9 mouse cellular contexts compared by ENCODE assay signal in the genomic region with DNA sequence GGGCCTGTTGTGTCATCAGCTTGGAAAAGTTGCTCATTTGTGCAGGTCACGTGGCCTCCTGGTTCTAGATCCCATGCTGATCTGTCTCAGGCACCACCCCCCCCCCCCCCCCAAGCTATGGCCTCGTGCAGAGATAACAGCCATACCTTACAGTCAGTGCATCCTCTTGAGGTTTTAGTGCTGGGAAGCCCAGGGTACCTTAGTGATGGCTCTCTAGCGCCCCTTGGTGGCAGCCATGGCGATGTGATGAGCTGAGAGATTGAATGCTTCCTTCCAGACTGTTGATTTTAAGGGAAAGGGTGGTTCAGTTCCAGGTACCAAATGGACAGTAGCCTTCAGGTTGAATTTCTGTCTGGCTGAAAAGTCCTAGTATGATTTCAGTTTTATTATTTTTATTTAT. TPM values are rescaled to one million over a fixed set of nuclear protein-coding genes. Genes with fewer than 3 reads are reported as not detected.
A peak's percentile ranks its signal among the peaks of the same experiment; 100 is the strongest.
DNase-seq lines count a peak whose midpoint lies in the region; ATAC-seq and TF ChIP-seq lines count a peak whose summit lies in the region.
"Had no signal": no experiment of that assay in that cellular context is flagged by ENCODE, and none has a peak within 500 bp of the region (broad histone marks: within the 10 kb centered on the region; RNA-seq: fewer than 3 reads in every experiment).

No protein-coding gene starts in this region.

- H3K27me3 ChIP-seq in intestine, embryonic 14.5 days (replicated peaks; ENCODE audit: control insufficient read depth, insufficient read depth, low read length), result no peaks in the 10 kb centered on the region
- no peaks in the 10 kb centered on the region for H3K27me3 ChIP-seq in midbrain, embryonic 10.5 days (ENCODE audit: low read depth, poor library complexity, severe bottlenecking)
- H3K27me3 ChIP-seq in spleen, adult 2 months (ENCODE audit: control insufficient read depth, insufficient read depth, low read length), result no peaks in the 10 kb centered on the region
- H3K27me3 ChIP-seq: stomach, embryonic 15.5 days had no signal

- WGBS in intestine, embryonic 14.5 days, result 17% methylated on average over 4 of the region's 4 CpGs
- 5% methylated on average over 4 of the region's 4 CpGs for WGBS in midbrain, embryonic 10.5 days
- 18% methylated on average over 4 of the region's 4 CpGs for WGBS in spleen, adult 2 months

- H3K4me3 ChIP-seq in cortical plate, adult 2 months (ENCODE audit: insufficient read depth, low read length), result no peak overlapping the region
- no peak overlapping the region for H3K4me3 ChIP-seq in intestine, embryonic 14.5 days (ENCODE audit: low read depth, low read length)
- H3K4me3 ChIP-seq in midbrain, embryonic 10.5 days, result no peak overlapping the region
- H3K4me3 ChIP-seq in spleen, adult 2 months (ENCODE audit: extremely low read depth, insufficient read depth, insufficient read length), result no peak overlapping the region
- H3K4me3 ChIP-seq: stomach, embryonic 15.5 days had no signal

- intact Hi-C loops in left cerebral cortex, postnatal 25 days (cut with DNase I), result loop anchor here (2.0 to 5.0 kb wide), 2 partner anchors 65 to 230 kb away; no protein-coding TSS in a partner anchor

- TF ChIP-seq POLR2A in cortical plate, adult 2 months (IDR thresholded peaks at IDR 0.05; ENCODE audit: extremely low read depth, insufficient read depth, low read length), result no peak
- TF ChIP-seq POLR2A in spleen, adult 2 months (IDR thresholded peaks at IDR 0.05; ENCODE audit: low read depth, low read length), result no peak

- peak; percentile 83 for TF ChIP-seq CTCF in cortical plate, adult 2 months (IDR thresholded peaks at IDR 0.05; ENCODE audit: extremely low read depth, insufficient read depth, low read length)
- peak; percentile 43; the same call in 1 of the 2 replicates for TF ChIP-seq CTCF in spleen, adult 2 months (IDR thresholded peaks at IDR 0.05; ENCODE audit: extremely low read depth, insufficient read depth, insufficient read length, insufficient replicate concordance)

- no peak overlapping the region for H3K4me2 ChIP-seq in intestine, embryonic 14.5 days (ENCODE audit: low read length)
- H3K4me2 ChIP-seq: stomach, embryonic 15.5 days had no signal

- DNase-seq in urinary bladder, adult 18-20 months (ENCODE audit: low spot score in 2 of 2), result peak; percentile 32 to 56
- DNase-seq in urinary bladder, adult 2 months (ENCODE audit: low spot score), result no peak
- peak; percentile 86 for DNase-seq in gastrocnemius, postnatal 10 days
- peak; percentile 89 for DNase-seq in intestine, embryonic 14.5 days (ENCODE audit: low spot score)
- DNase-seq in left cerebral cortex, postnatal 25 days (ENCODE audit: low spot score in 2 of 2), result peak; percentile 69 to 74
- peak; percentile 68 for DNase-seq in midbrain, embryonic 10.5 days (ENCODE audit: low spot score)
- peak in 1 of 2 experiments; percentile 30 for DNase-seq in spleen, adult 2 months (ENCODE audit: low read depth in 1 of 2, low spot score in 2 of 2)

- H3K4me1 ChIP-seq in cortical plate, adult 2 months (ENCODE audit: control insufficient read depth, insufficient read depth, low read length), result peaks cover 8% of the 10 kb centered on the region
- H3K4me1 ChIP-seq in intestine, embryonic 14.5 days (replicated peaks; ENCODE audit: control insufficient read depth, insufficient read depth, low read length), result peaks cover 41% of the 10 kb centered on the region
- H3K4me1 ChIP-seq in midbrain, embryonic 10.5 days, result peaks cover 24% of the 10 kb centered on the region
- H3K4me1 ChIP-seq in spleen, adult 2 months (ENCODE audit: control insufficient read depth, insufficient read depth, insufficient read length), result no peaks in the 10 kb centered on the region

- no peaks in the 10 kb centered on the region for H3K9me3 ChIP-seq in intestine, embryonic 14.5 days (ENCODE audit: control insufficient read depth, low read length)
- no peaks in the 10 kb centered on the region for H3K9me3 ChIP-seq in midbrain, embryonic 10.5 days (replicated peaks)
- H3K9me3 ChIP-seq: stomach, embryonic 15.5 days had no signal

- ATAC-seq in intestine, embryonic 14.5 days (replicated peaks; ENCODE audit: low FRiP score, low TSS enrichment, low read depth), result peak; percentile 70

- no peak overlapping the region for H3K27ac ChIP-seq in cortical plate, adult 2 months (ENCODE audit: insufficient read depth, low read length)
- H3K27ac ChIP-seq in intestine, embryonic 14.5 days (ENCODE audit: low read depth), result no peak overlapping the region
- H3K27ac ChIP-seq in midbrain, embryonic 10.5 days (replicated peaks), result no peak overlapping the region
- no peak overlapping the region for H3K27ac ChIP-seq in spleen, adult 2 months (ENCODE audit: insufficient read depth, low read length)
- H3K27ac ChIP-seq: stomach, embryonic 15.5 days had no signal

- no peak overlapping the region for H3K9ac ChIP-seq in intestine, embryonic 14.5 days (ENCODE audit: low read length)
- H3K9ac ChIP-seq: stomach, embryonic 15.5 days had no signal

- peaks cover 44% of the 10 kb centered on the region for H3K36me3 ChIP-seq in intestine, embryonic 14.5 days (ENCODE audit: control insufficient read depth, insufficient read depth, low read length)
- peaks cover 61% of the 10 kb centered on the region for H3K36me3 ChIP-seq in midbrain, embryonic 10.5 days
- H3K36me3 ChIP-seq in spleen, adult 2 months (ENCODE audit: control insufficient read depth, insufficient read depth, low read length), result no peaks in the 10 kb centered on the region

RNA-seq across cellular contexts. Expression of gene Ryk, which starts 32.2 kb away (rescaled TPM):
- 69.2 and 78.7 TPM in 2 replicates for polyA plus RNA-seq in urinary bladder, adult 2 months (2012; rRNA removed)
- polyA plus RNA-seq in cortical plate, adult 2 months (2012; rRNA removed), result 28.8 and 30.8 TPM in 2 replicates
- total RNA-seq in gastrocnemius, postnatal 10 days (2021), result 10 to 100 TPM; 52.4 to 60.9 TPM
- polyA plus RNA-seq in intestine, embryonic 14.5 days (2014; fragmentation: Nextera tagmentation; extraction: Ambion mirVana), result 24.4 and 24.9 TPM in 2 replicates
- 10 to 100 TPM; 32.7 to 38.4 TPM for total RNA-seq in left cerebral cortex, postnatal 25 days (2021)
- polyA plus RNA-seq in midbrain, embryonic 10.5 days (2016; fragmentation: Nextera tagmentation; extraction: Ambion mirVana), result 12.9 and 13.7 TPM in 2 replicates
- 6.8 and 8.8 TPM in 2 replicates for polyA plus RNA-seq in spleen, adult 2 months (2012; rRNA removed)
